Mouse (Mus musculus): Measurements from ENCODE around the gene Sco1. TPM values are rescaled to one million over a fixed set of nuclear protein-coding genes. Genes with fewer than 3 reads are reported as not detected.
A peak's percentile ranks its signal among the peaks of the same experiment; 100 is the strongest.

Sco1 gene
- polyA plus RNA-seq, 1 experiment from 2014 or later: 12.7 TPM

DNA sequence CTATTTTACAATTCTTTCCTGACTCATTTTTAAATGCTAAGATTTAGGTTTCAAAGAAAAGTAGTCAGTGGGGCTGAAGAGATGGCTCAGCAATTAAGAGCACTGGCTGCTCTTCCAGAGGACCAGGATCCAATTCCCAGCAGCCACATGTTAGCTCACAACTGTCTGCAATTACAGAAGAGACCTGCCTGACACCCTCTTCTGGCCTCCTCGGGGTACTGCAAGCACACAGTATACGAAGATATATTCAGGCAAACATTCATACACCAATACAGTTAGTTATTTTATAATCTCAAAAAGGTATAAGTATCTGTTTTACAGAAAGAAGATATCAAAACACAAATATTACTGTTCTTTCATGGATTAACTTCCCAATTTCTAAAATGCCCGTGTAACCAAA lies 12.7 kb upstream of the Sco1 start:
- Histone ChIP-seq H3K4me1 (replicated peaks; ENCODE audit: control insufficient read depth, insufficient read depth, low read length) (no peaks in the 10 kb centered on the region), H3K4me3 (replicated peaks; ENCODE audit: low read length) (no peak overlapping the region), H3K27ac (ENCODE audit: low read length) (no peak overlapping the region), H3K9ac (replicated peaks; ENCODE audit: low read depth, low read length) (no peak overlapping the region), H3K36me3 (ENCODE audit: control insufficient read depth, insufficient read depth) (peaks cover 16% of the 10 kb centered on the region), H3K27me3 (replicated peaks; ENCODE audit: control insufficient read depth, insufficient read depth, low read length) (no peaks in the 10 kb centered on the region), H3K4me2 (ENCODE audit: low read length) (no peak overlapping the region), H3K9me3 (ENCODE audit: control insufficient read depth, low read length) (no peaks in the 10 kb centered on the region)
- WGBS: 95% methylated on average over 3 of the region's 3 CpGs
- no peak for ATAC-seq

DNA sequence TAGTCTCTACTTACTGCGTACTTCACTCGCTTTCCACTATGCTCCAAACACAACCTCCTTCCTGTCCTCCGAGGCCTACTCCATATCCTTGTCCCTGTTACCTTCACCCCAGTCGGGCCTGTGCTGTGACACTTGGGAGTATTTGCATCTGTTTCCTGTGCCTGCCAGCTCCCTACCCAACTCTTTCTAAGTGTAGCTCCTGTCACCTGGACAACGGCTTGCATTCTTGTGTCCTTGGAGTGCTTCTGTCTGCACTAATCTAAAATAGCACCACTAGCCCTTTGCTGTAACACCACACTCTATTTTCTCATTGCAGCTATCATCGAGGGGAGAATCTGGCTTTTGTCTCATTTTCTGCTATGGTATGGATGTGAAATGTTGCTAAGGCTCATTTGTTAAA lies 12.0 kb upstream of the Sco1 start:
- H3K9ac ChIP-seq (replicated peaks; ENCODE audit: low read depth, low read length): no peak overlapping the region
- H3K27me3 ChIP-seq (replicated peaks; ENCODE audit: control insufficient read depth, insufficient read depth, low read length): no peaks in the 10 kb centered on the region
- H3K9me3 ChIP-seq (ENCODE audit: control insufficient read depth, low read length): no peaks in the 10 kb centered on the region
- H3K4me1 ChIP-seq (replicated peaks; ENCODE audit: control insufficient read depth, insufficient read depth, low read length): no peaks in the 10 kb centered on the region
- ATAC-seq: no peak
- WGBS: 96% methylated on average over 6 of the region's 6 CpGs
- no peak overlapping the region for H3K27ac ChIP-seq (ENCODE audit: low read length)
- peaks cover 16% of the 10 kb centered on the region for H3K36me3 ChIP-seq (ENCODE audit: control insufficient read depth, insufficient read depth)
- no peak overlapping the region for H3K4me3 ChIP-seq (replicated peaks; ENCODE audit: low read length)
- H3K4me2 ChIP-seq (ENCODE audit: low read length): no peak overlapping the region

DNA sequence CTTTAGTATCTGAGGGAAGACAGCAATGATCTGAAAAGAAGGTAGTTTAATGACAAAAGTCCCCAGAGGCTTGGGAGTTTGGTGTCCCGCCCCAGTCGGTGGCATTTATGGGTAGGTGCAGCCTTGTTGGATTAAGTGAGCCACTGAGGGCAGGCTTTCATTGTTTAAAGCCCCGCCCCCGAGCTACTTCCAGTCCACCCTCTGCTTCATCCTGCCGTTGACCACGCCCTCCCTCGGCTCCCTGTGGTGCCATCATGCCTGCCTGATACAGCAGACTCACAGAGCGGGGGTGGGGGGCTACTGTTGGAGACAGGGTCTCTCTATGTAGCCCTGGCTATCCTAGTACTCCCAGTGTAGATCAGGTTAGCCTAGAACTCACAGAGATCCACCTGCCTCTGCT lies 9.5 kb upstream of the Sco1 start:
- H3K4me3 ChIP-seq (replicated peaks; ENCODE audit: low read length): no peak overlapping the region
- 34% methylated on average over 8 of the region's 8 CpGs for WGBS
- H3K9ac ChIP-seq (replicated peaks; ENCODE audit: low read depth, low read length): no peak overlapping the region
- peaks cover 15% of the 10 kb centered on the region for H3K36me3 ChIP-seq (ENCODE audit: control insufficient read depth, insufficient read depth)
- H3K4me1 ChIP-seq (replicated peaks; ENCODE audit: control insufficient read depth, insufficient read depth, low read length): no peaks in the 10 kb centered on the region
- no peaks in the 10 kb centered on the region for H3K9me3 ChIP-seq (ENCODE audit: control insufficient read depth, low read length)
- no peak for ATAC-seq
- no peak overlapping the region for H3K4me2 ChIP-seq (ENCODE audit: low read length)
- H3K27ac ChIP-seq (ENCODE audit: low read length): no peak overlapping the region
- no peaks in the 10 kb centered on the region for H3K27me3 ChIP-seq (replicated peaks; ENCODE audit: control insufficient read depth, insufficient read depth, low read length)

DNA sequence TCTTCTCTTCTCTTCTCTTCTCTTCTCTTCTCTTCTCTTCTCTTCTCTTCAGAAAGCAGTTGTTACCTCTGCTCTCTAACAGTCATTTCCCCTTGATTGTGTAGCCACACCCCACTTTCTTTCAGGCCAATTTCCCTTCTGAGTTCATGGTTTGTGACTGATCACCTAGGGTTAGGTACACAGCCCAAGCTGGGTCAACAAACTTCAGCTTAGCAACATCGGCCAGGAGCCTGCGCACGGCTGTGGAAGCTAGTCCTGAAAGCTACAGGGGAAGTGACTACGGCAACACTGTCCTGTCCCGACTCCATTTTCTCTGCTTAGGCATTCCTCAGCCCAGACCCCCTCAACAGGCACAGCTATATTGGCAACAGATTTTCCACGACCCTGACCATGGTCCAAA lies 7.5 kb upstream of the Sco1 start:
- Histone ChIP-seq H3K4me2 (ENCODE audit: low read length) (no peak overlapping the region), H3K9me3 (ENCODE audit: control insufficient read depth, low read length) (no peaks in the 10 kb centered on the region), H3K36me3 (ENCODE audit: control insufficient read depth, insufficient read depth) (peaks cover 11% of the 10 kb centered on the region), H3K9ac (replicated peaks; ENCODE audit: low read depth, low read length) (no peak overlapping the region), H3K27ac (ENCODE audit: low read length) (no peak overlapping the region), H3K4me1 (replicated peaks; ENCODE audit: control insufficient read depth, insufficient read depth, low read length) (no peaks in the 10 kb centered on the region), H3K4me3 (replicated peaks; ENCODE audit: low read length) (no peak overlapping the region), H3K27me3 (replicated peaks; ENCODE audit: control insufficient read depth, insufficient read depth, low read length) (no peaks in the 10 kb centered on the region)
- WGBS: 95% methylated on average over 6 of the region's 6 CpGs
- ATAC-seq: no peak

DNA sequence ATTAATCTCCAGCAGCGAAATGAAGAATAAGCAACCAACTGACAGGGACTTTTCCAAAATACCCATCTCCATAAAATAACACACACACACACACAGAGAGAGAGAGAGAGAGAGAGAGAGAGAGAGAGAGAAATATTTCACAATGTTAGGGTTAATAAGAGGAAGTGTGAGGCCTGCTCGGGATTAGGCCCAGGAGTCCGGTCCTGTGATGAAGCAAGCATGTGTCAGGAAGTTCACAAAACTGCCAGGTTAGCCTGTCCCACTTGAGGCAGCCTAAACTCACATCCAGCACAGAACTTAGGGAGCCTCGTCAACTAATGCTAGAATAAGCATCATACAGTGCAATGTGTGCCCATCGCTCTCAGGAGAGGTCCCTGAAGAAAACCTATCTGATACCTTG lies 5.3 kb upstream of the Sco1 start:
- Histone ChIP-seq H3K36me3 (ENCODE audit: control insufficient read depth, insufficient read depth) (no peaks in the 10 kb centered on the region), H3K9ac (replicated peaks; ENCODE audit: low read depth, low read length) (no peak overlapping the region), H3K4me2 (ENCODE audit: low read length) (no peak overlapping the region), H3K27ac (ENCODE audit: low read length) (no peak overlapping the region), H3K4me1 (replicated peaks; ENCODE audit: control insufficient read depth, insufficient read depth, low read length) (peaks cover 5% of the 10 kb centered on the region), H3K9me3 (ENCODE audit: control insufficient read depth, low read length) (no peaks in the 10 kb centered on the region), H3K4me3 (replicated peaks; ENCODE audit: low read length) (no peak overlapping the region), H3K27me3 (replicated peaks; ENCODE audit: control insufficient read depth, insufficient read depth, low read length) (no peaks in the 10 kb centered on the region)
- WGBS: 97% methylated on average over 5 of the region's 5 CpGs
- no peak for ATAC-seq

DNA sequence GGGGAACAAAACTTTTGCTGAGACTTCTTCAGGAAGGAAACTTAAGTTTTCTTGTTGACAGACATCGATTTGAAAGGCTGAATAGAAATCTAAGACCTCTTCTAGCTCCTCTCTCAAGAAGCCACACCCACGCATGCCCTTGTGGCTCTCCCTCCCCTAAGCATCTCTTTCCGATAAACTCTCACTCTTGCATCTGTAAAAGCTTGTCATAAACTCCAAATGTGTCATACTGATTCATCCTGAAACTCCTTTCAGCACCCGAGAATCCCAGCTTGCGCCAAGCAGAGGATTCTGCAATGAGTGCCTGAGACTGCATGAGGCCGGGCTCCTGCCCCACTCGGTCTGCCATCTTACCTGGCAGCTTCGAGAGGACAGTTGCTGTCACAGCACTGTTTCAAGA lies 4.0 kb upstream of the Sco1 start:
- WGBS: 90% methylated on average over 8 of the region's 8 CpGs
- Histone ChIP-seq H3K9ac (replicated peaks; ENCODE audit: low read depth, low read length) (no peak overlapping the region), H3K27ac (ENCODE audit: low read length) (no peak overlapping the region), H3K27me3 (replicated peaks; ENCODE audit: control insufficient read depth, insufficient read depth, low read length) (no peaks in the 10 kb centered on the region), H3K4me1 (replicated peaks; ENCODE audit: control insufficient read depth, insufficient read depth, low read length) (peaks cover 11% of the 10 kb centered on the region), H3K36me3 (ENCODE audit: control insufficient read depth, insufficient read depth) (no peaks in the 10 kb centered on the region), H3K9me3 (ENCODE audit: control insufficient read depth, low read length) (no peaks in the 10 kb centered on the region), H3K4me2 (ENCODE audit: low read length) (no peak overlapping the region), H3K4me3 (replicated peaks; ENCODE audit: low read length) (no peak overlapping the region)
- ATAC-seq: no peak

DNA sequence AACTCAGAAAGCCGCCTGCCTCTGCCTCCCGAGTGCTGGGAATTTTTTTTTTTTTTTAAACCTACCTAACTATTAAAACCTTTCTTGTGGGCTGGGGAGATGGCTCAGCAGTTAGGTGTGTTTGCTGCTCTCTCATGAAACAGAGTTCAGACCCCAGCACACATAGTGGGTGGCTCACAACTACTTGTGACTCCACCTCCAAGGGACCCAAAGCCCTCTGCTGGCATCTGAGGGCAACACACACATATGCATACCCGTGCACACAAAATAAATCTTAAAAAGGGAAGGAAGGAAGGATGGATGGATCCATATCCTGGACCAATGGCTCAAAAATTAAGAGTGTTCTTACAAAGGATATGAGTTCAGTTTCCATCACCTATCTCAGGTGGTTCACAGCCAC lies 3.2 kb upstream of the Sco1 start:
- Histone ChIP-seq H3K4me1 (replicated peaks; ENCODE audit: control insufficient read depth, insufficient read depth, low read length) (peaks cover 14% of the 10 kb centered on the region), H3K4me3 (replicated peaks; ENCODE audit: low read length) (no peak overlapping the region), H3K36me3 (ENCODE audit: control insufficient read depth, insufficient read depth) (no peaks in the 10 kb centered on the region), H3K27ac (ENCODE audit: low read length) (no peak overlapping the region), H3K4me2 (ENCODE audit: low read length) (no peak overlapping the region), H3K9me3 (ENCODE audit: control insufficient read depth, low read length) (no peaks in the 10 kb centered on the region), H3K27me3 (replicated peaks; ENCODE audit: control insufficient read depth, insufficient read depth, low read length) (no peaks in the 10 kb centered on the region), H3K9ac (replicated peaks; ENCODE audit: low read depth, low read length) (no peak overlapping the region)
- no peak for ATAC-seq
- 89% methylated on average over 3 of the region's 3 CpGs for WGBS

DNA sequence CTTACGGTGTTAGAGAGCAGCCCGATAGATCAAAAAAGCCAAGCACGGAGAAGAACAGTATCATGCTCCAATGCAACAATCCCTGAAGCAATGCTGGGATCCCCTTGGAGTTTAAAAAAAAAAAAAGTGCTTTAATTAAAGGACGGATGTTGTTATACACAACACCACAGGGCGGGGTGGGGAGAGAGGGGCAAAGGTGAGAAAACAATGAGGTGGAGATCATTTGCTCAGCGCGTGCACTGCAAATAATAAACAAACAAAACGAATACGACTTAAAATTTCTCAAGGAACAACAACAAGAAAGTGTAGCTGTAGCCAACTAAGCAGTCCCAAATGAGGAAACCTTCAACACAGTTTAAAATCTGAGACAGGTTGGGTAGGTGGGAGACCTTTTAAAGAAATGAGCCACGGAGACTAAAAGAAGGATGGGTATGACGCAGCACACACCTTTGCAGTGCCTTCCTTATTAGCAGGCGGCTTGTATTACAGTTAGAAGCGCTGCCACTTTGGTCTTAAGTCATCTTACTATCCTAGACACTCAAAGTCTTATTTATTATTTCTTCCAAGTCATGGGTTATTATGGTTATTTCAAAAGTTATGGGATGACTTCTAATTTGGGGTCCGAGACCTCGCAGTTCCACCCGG lies 672 bp upstream of the Sco1 start:
- H3K27ac ChIP-seq (ENCODE audit: low read length): peak overlapping the region; percentile 66
- peak overlapping the region; percentile 80 for H3K4me3 ChIP-seq (replicated peaks; ENCODE audit: low read length)
- peaks cover 14% of the 10 kb centered on the region for H3K4me1 ChIP-seq (replicated peaks; ENCODE audit: control insufficient read depth, insufficient read depth, low read length)
- no peaks in the 10 kb centered on the region for H3K9me3 ChIP-seq (ENCODE audit: control insufficient read depth, low read length)
- no peaks in the 10 kb centered on the region for H3K27me3 ChIP-seq (replicated peaks; ENCODE audit: control insufficient read depth, insufficient read depth, low read length)
- H3K36me3 ChIP-seq (ENCODE audit: control insufficient read depth, insufficient read depth): peaks cover 11% of the 10 kb centered on the region
- ATAC-seq: peak; percentile 61
- 6% methylated on average over 16 of the region's 16 CpGs for WGBS
- H3K9ac ChIP-seq (replicated peaks; ENCODE audit: low read depth, low read length): peak overlapping the region; percentile 59
- peak overlapping the region; percentile 69 for H3K4me2 ChIP-seq (ENCODE audit: low read length)

DNA sequence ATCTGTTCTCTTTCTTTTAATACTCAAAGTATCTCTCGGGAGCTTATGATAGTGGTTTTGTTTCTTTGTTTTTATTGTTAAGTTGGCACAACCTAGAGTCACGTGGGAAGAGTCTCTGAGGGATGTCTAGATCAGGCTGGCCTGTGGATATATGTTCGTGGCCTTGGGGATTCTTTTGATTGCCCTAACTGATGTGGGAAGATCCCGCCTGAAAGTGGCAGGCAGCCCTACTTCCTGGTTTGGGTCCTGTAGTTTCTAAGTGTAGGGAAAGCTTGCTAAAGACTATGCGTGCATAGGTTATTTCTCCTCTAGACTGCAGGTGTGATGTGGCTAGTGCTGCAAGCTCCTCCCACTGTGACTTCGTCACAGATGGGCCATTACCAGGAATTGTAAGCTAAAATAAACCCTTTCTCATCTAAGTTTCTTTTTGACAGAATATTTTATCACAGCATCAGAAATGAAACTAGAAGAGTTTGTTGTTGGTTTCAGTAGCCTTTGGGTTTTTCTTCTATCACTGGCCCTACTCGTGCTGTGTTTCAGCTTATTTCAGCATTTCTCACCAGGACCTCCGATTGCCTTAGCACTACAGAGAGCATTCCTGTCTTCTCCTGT lies 2.4 kb downstream of the Sco1 start:
- no peak overlapping the region for H3K27ac ChIP-seq (ENCODE audit: low read length)
- H3K4me3 ChIP-seq (replicated peaks; ENCODE audit: low read length): no peak overlapping the region
- no peaks in the 10 kb centered on the region for H3K9me3 ChIP-seq (ENCODE audit: control insufficient read depth, low read length)
- H3K36me3 ChIP-seq (ENCODE audit: control insufficient read depth, insufficient read depth): peaks cover 23% of the 10 kb centered on the region
- H3K27me3 ChIP-seq (replicated peaks; ENCODE audit: control insufficient read depth, insufficient read depth, low read length): no peaks in the 10 kb centered on the region
- H3K9ac ChIP-seq (replicated peaks; ENCODE audit: low read depth, low read length): no peak overlapping the region
- no peak overlapping the region for H3K4me2 ChIP-seq (ENCODE audit: low read length)
- ATAC-seq: no peak
- 91% methylated on average over 8 of the region's 8 CpGs for WGBS
- H3K4me1 ChIP-seq (replicated peaks; ENCODE audit: control insufficient read depth, insufficient read depth, low read length): peaks cover 14% of the 10 kb centered on the region

DNA sequence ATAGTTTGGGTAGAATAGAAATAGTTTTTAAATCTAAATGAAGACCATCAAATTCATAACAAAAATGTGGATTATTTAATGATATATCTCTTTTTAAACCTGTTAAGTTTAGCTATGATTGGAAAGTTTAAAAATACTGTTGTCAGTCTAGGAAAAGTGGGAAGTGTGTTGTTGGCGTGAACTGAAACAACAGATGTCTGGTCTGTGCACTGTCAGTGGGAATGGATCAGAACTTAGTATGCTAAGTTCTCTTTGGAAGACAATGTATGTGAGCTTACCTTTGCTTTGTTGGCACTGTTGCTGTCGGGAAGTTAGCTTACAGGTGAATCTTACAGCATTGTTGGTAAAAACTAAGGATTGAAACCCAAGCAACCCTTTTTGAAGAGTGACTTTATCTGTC lies 8.8 kb downstream of the Sco1 start:
- Histone ChIP-seq H3K36me3 (ENCODE audit: control insufficient read depth, insufficient read depth) (peaks cover 40% of the 10 kb centered on the region), H3K27ac (ENCODE audit: low read length) (no peak overlapping the region), H3K27me3 (replicated peaks; ENCODE audit: control insufficient read depth, insufficient read depth, low read length) (no peaks in the 10 kb centered on the region), H3K4me3 (replicated peaks; ENCODE audit: low read length) (no peak overlapping the region), H3K4me1 (replicated peaks; ENCODE audit: control insufficient read depth, insufficient read depth, low read length) (no peaks in the 10 kb centered on the region), H3K9ac (replicated peaks; ENCODE audit: low read depth, low read length) (no peak overlapping the region), H3K9me3 (ENCODE audit: control insufficient read depth, low read length) (no peaks in the 10 kb centered on the region), H3K4me2 (ENCODE audit: low read length) (no peak overlapping the region)
- ATAC-seq: no peak
- WGBS: 92% methylated on average over 2 of the region's 2 CpGs

Measured in forebrain, embryonic 16.5 days (tissue).